Mouse (Mus musculus) heart, embryonic 12.5 days (tissue): ENCODE data around the gene Ly75. TPM values are rescaled to one million over a fixed set of nuclear protein-coding genes. Genes with fewer than 3 reads are reported as not detected.

Experiments used
- ATAC-seq: fragments of 200-750 bp; cut with Nextera tagmentation; 2 replicates; pipeline ENCODE4 v1.8.0; 2017; ENCODE audit warnings: moderate TSS enrichment, moderate library complexity; ENCODE audit not compliant: insufficient number of reproducible peaks, low FRiP score
- H3K27ac ChIP-seq: fragments of 300-500 bp; sonication (generic); 2 replicates; pipeline ENCODE4 v1.5.1; 2016; ENCODE audit warnings: mild to moderate bottlenecking, moderate library complexity; ENCODE audit not compliant: poor library complexity, severe bottlenecking
- H3K27me3 ChIP-seq: fragments of 300-500 bp; sonication (generic); replicated peaks from 2 replicates; pipeline ENCODE4 v1.6.1; 2016; ENCODE audit warnings: mild to moderate bottlenecking, moderate library complexity
- H3K36me3 ChIP-seq: fragments of 300-500 bp; sonication (generic); 2 replicates; pipeline ENCODE4 v1.6.1; 2016; ENCODE audit warnings: mild to moderate bottlenecking, moderate library complexity
- H3K4me1 ChIP-seq: fragments of 300-500 bp; sonication (generic); replicated peaks from 2 replicates; pipeline ENCODE4 v1.6.1; 2016; ENCODE audit warnings: mild to moderate bottlenecking
- H3K4me2 ChIP-seq: fragments of 300-500 bp; sonication (generic); 2 replicates; pipeline ENCODE4 v1.6.1; 2016; ENCODE audit warnings: mild to moderate bottlenecking, moderate library complexity
- H3K4me3 ChIP-seq: fragments of 300-500 bp; sonication (generic); 2 replicates; pipeline ENCODE4 v1.5.1; 2016; ENCODE audit warnings: mild to moderate bottlenecking
- H3K9ac ChIP-seq: fragments of 300-500 bp; sonication (generic); 2 replicates; pipeline ENCODE4 v1.6.1; 2016; ENCODE audit warnings: mild to moderate bottlenecking, moderate library complexity
- H3K9me3 ChIP-seq: fragments of 300-500 bp; sonication (generic); replicated peaks from 2 replicates; pipeline ENCODE4 v1.6.1; 2016; ENCODE audit warnings: mild to moderate bottlenecking, moderate library complexity
- WGBS: fragments of 180-500 bp; shearing (Covaris S2); methylation state at CpG from one replicate; pipeline ENCODE4 v1.1.7; 2016; 5-methylcytosine and 5-hydroxymethylcytosine counted together
- polyA plus RNA-seq: library from polyadenylated mRNA; unstranded; fragments of >200 nt; fragmentation: Nextera tagmentation; extraction: Ambion mirVana; gene quantifications from 2 replicates; pipeline ENCODE4 v1.2.1, GENCODE M21; 2016

Gene Ly75
- polyA plus RNA-seq, 1 experiment from 2014 or later = 2.9 TPM

DNA sequence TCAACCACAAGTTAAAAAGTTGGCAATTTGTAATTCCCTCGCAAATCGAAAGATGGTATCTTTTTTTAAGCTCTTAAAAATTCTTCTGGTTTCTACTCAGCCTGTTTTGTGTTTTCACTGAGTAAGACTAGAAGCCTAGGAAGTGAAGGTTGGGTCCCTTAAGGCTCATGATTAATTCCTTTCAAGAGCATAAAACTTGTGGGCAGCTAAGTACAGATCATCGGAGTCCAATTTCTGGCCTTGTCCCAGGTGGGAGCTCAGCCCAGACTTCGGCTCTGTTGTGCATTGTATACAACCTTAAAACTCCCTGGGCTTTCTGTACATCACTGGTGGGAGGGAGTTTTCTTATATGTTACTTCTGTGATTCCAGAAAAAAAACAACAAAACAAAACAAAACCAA, 79.3 kb downstream of the Ly75 start:
- no peak overlapping the region for H3K4me3 ChIP-seq
- ATAC-seq = no peak
- 0 out of 2 replicates have a peak, but pooled peaks cover 5% of the 10 kb centered on the region for H3K36me3 ChIP-seq
- no peak overlapping the region for H3K4me2 ChIP-seq
- no peaks in the 10 kb centered on the region for H3K9me3 ChIP-seq
- no peaks in the 10 kb centered on the region for H3K27me3 ChIP-seq
- no peak overlapping the region for H3K27ac ChIP-seq
- no peaks in the 10 kb centered on the region for H3K4me1 ChIP-seq
- 90% methylated on average over 4 of the region's 4 CpGs for WGBS
- H3K9ac ChIP-seq = no peak overlapping the region

DNA sequence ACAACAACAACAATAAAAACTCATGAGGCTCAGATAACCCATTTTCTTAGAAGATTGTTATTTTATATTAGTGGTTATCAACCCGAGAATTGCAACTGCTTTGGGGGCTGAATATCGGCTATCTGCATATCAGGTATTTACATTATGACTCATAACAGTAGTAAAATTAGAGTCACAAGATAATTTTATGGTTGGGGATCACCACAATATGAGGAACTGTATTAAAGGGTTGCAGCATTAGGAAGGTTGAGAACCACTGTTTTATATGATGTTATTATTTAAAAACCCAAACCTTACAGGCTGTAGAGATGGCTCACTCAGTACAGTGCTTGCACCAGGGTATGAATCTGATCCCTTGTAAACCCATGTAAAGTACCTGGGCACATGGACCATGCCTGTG, 83.8 kb downstream of the Ly75 start:
- no peak for ATAC-seq
- Histone ChIP-seq H3K27ac (no peak overlapping the region), H3K4me2 (no peak overlapping the region), H3K4me1 (no peaks in the 10 kb centered on the region), H3K27me3 (no peaks in the 10 kb centered on the region), H3K36me3 (no peaks in the 10 kb centered on the region), H3K4me3 (no peak overlapping the region), H3K9ac (no peak overlapping the region), H3K9me3 (peaks cover 4% of the 10 kb centered on the region; the same call in 1 of the 2 replicates)
- WGBS = 82% methylated on average over 2 of the region's 2 CpGs

DNA sequence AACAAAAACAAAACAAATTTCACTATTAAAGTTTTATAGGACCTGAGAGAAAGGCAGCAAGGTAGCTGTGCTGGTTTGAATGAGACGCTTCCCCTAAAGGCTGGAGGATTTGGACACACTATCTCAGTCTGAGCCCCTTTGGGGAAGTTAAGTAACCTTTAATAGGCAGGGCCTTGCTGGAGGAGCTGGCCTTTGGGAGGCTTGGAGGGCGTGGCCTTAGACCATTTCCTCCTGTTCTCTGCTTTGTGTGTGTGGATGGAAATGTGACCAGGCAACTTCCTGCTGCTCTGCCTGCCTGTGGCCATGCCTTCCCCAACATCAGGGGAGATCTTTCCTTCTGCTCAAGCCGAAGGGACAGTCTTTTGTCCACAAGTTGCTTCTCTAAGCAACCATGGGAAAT, 84.8 kb downstream of the Ly75 start:
- Histone ChIP-seq H3K27ac (no peak overlapping the region), H3K9ac (no peak overlapping the region), H3K4me1 (no peaks in the 10 kb centered on the region), H3K4me2 (no peak overlapping the region), H3K36me3 (no peaks in the 10 kb centered on the region), H3K27me3 (no peaks in the 10 kb centered on the region), H3K9me3 (peaks cover 4% of the 10 kb centered on the region; the same call in 1 of the 2 replicates), H3K4me3 (no peak overlapping the region)
- WGBS = 66% methylated on average over 3 of the region's 3 CpGs
- ATAC-seq = no peak

DNA sequence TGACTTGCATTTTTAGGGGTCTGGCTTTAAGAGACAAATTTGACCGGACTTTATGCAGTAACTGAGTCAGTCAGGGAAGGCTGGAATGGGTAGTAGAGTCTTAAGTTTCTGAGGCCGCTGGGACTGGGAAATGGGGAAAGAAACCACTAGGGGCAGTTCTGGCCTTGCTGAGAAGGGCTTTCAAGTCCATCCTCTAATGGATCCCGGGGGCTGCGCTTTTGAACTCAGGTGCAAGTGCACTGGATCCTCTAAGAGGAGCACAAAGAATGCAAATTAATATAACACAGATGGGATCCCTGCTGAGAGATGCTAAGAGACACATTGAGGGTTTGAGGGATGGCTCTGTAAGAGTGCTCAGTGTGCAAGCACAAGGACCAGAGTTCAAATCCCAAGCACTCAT, 91.7 kb downstream of the Ly75 start:
- Histone ChIP-seq H3K9me3 (peaks cover 4% of the 10 kb centered on the region; the same call in 1 of the 2 replicates), H3K4me1 (no peaks in the 10 kb centered on the region), H3K4me3 (no peak overlapping the region), H3K9ac (no peak overlapping the region), H3K27me3 (no peaks in the 10 kb centered on the region), H3K4me2 (no peak overlapping the region), H3K36me3 (no peaks in the 10 kb centered on the region), H3K27ac (no peak overlapping the region)
- 87% methylated on average over 4 of the region's 4 CpGs for WGBS
- no peak for ATAC-seq

DNA sequence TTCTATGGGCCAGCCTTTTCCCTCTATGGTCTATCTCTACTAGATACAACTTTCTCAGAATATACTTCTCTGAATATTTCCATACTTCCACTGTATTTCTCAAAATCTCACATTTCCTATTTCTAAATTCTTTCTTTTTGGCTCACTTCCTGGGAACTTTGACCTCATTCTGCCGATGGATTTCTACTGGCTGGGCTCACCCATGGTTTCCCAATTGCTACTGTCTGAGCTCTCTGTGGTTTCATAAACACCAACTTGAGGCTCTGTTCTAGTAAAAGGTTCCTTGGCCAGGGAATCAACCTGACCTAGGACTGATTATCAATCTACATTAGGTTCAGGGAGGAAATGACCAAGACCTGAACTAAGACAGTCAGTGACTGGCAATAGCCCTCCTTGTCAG, 93.7 kb downstream of the Ly75 start:
- no peak overlapping the region for H3K9ac ChIP-seq
- H3K4me3 ChIP-seq = no peak overlapping the region
- no peaks in the 10 kb centered on the region for H3K27me3 ChIP-seq
- H3K4me2 ChIP-seq = no peak overlapping the region
- no peaks in the 10 kb centered on the region for H3K36me3 ChIP-seq
- ATAC-seq = no peak
- 68% methylated on average over 1 of the region's 1 CpGs for WGBS
- H3K27ac ChIP-seq = no peak overlapping the region
- no peaks in the 10 kb centered on the region for H3K9me3 ChIP-seq
- H3K4me1 ChIP-seq = no peaks in the 10 kb centered on the region

- H3K9me3 ChIP-seq = no peaks in the 10 kb centered on the region
- H3K4me1 ChIP-seq = peaks cover 5% of the 10 kb centered on the region; the same call in 1 of the 2 replicates
- no peak for ATAC-seq
- H3K9ac ChIP-seq = no peak overlapping the region
- H3K27me3 ChIP-seq = no peaks in the 10 kb centered on the region
- no peak overlapping the region for H3K4me2 ChIP-seq
- WGBS = 66% methylated on average over 4 of the region's 4 CpGs
- H3K36me3 ChIP-seq = no peaks in the 10 kb centered on the region
- no peak overlapping the region for H3K4me3 ChIP-seq
- no peak overlapping the region for H3K27ac ChIP-seq
Measured at GRCm38 (mm10) chr2:60288606-60289005, 94.5 kb downstream of the Ly75 start.

DNA sequence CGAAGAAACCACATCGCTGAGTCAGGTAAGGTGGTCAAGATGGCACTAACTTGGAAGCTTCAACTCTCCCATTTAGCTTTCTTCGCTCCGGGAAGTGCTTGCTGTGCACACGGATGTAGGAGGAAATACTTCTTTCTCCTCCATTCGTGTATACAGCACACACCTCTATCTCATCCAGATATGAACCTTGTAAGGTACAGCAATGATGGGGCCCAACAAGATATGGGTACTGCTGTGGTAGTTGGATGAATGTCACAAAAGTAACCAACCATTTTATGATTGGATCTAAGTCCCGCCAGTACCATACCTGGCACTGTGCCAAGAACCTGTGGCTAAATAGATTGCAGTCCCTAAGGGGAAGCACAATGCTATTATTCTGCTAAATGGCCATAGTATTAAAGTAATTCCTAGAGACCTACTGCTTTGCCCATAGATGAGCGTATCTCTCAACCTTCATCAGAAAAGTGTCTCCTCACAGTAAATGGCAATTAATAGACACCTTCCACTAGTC, 97.9 kb downstream of the Ly75 start:
- Histone ChIP-seq H3K27me3 (no peaks in the 10 kb centered on the region), H3K9ac (no peak overlapping the region), H3K4me1 (peaks cover 7% of the 10 kb centered on the region; the same call in 1 of the 2 replicates), H3K36me3 (no peaks in the 10 kb centered on the region), H3K4me2 (no peak overlapping the region), H3K27ac (no peak overlapping the region), H3K4me3 (no peak overlapping the region), H3K9me3 (no peaks in the 10 kb centered on the region)
- 85% methylated on average over 8 of the region's 8 CpGs for WGBS
- no peak for ATAC-seq

- Histone ChIP-seq H3K9me3 (no peaks in the 10 kb centered on the region), H3K4me3 (peak within 1 kb of the TSS; percentile 58), H3K36me3 (no peaks in the 10 kb centered on the region), H3K27ac (no peak within 1 kb of the TSS), H3K4me1 (peaks cover 7% of the 10 kb centered on the region; the same call in 1 of the 2 replicates), H3K27me3 (no peaks in the 10 kb centered on the region), H3K9ac (peak within 1 kb of the TSS; percentile 72), H3K4me2 (peak within 1 kb of the TSS; percentile 96)
- ATAC-seq = no peak
- 49% methylated on average over 4 of the region's 4 CpGs for WGBS
Measured at GRCm38 (mm10) chr2:60284467-60284821, 98.7 kb downstream of the Ly75 start, which contains the start of gene Cd302. Cd302 (minus strand) TSS chr2:60284488.

- under 1% methylated on average over 34 of the region's 42 CpGs for WGBS
- H3K27me3 ChIP-seq = no peaks in the 10 kb centered on the region
- H3K4me1 ChIP-seq = peaks cover 7% of the 10 kb centered on the region; the same call in 1 of the 2 replicates
- H3K36me3 ChIP-seq = no peaks in the 10 kb centered on the region
- peak overlapping the region; percentile 58 for H3K4me3 ChIP-seq
- ATAC-seq = peak; percentile 83
- no peaks in the 10 kb centered on the region for H3K9me3 ChIP-seq
- H3K4me2 ChIP-seq = peak overlapping the region; percentile 96
- H3K27ac ChIP-seq = no peak overlapping the region
- H3K9ac ChIP-seq = peak overlapping the region; percentile 72
Measured at GRCm38 (mm10) chr2:60283751-60284466, 99.2 kb downstream of the Ly75 start.

- no peaks in the 10 kb centered on the region for H3K27me3 ChIP-seq
- H3K4me2 ChIP-seq = peak overlapping the region; percentile 96
- H3K27ac ChIP-seq = no peak overlapping the region; the same call in 1 of the 2 replicates
- H3K36me3 ChIP-seq = no peaks in the 10 kb centered on the region
- peaks cover 7% of the 10 kb centered on the region; the same call in 1 of the 2 replicates for H3K4me1 ChIP-seq
- WGBS = 12% methylated on average over 9 of the region's 9 CpGs
- peak overlapping the region; percentile 58 for H3K4me3 ChIP-seq
- no peak for ATAC-seq
- H3K9me3 ChIP-seq = no peaks in the 10 kb centered on the region
- H3K9ac ChIP-seq = peak overlapping the region; percentile 72; the same call in 1 of the 2 replicates
Measured at GRCm38 (mm10) chr2:60283208-60283750, 99.8 kb downstream of the Ly75 start.

GRCm38 (mm10) chr2:60282625-60283024, 100.5 kb downstream of the Ly75 start:
- Histone ChIP-seq H3K27me3 (no peaks in the 10 kb centered on the region), H3K4me1 (peaks cover 7% of the 10 kb centered on the region; the same call in 1 of the 2 replicates), H3K4me2 (peak overlapping the region; percentile 96), H3K9ac (no peak overlapping the region), H3K27ac (no peak overlapping the region; the same call in 1 of the 2 replicates), H3K4me3 (no peak overlapping the region), H3K36me3 (no peaks in the 10 kb centered on the region), H3K9me3 (no peaks in the 10 kb centered on the region)
- WGBS = 72% methylated on average over 4 of the region's 4 CpGs
- ATAC-seq = no peak
